ENCODE assay signal across 7 mouse cellular contexts in genomic region chr2:119798246-119798927, GRCm38 (mm10). TPM values are rescaled to one million over a fixed set of nuclear protein-coding genes. Genes with fewer than 3 reads are reported as not detected.
A peak's percentile ranks its signal among the peaks of the same experiment; 100 is the strongest.
DNase-seq lines count a peak whose midpoint lies in the region; ATAC-seq lines count a peak whose summit lies in the region.

No protein-coding gene starts in this region.

- peak overlapping the region in 1 of 2 experiments; percentile 35; a peak in 2 of 4 replicates for H3K27ac ChIP-seq in heart, embryonic 14.5 days (replicated peaks in 1 of 2; ENCODE audit: control insufficient read depth in 1 of 2, insufficient read depth in 1 of 2, low read depth in 2 of 2, low read length in 2 of 2)

- WGBS in heart, embryonic 14.5 days: 12% methylated on average over 13 of the region's 13 CpGs

- ATAC-seq in heart, embryonic 14.5 days (ENCODE audit: insufficient number of reproducible peaks, insufficient read depth, low FRiP score, low read depth): no peak
- ATAC-seq in megakaryocyte progenitor cell, adult 5-6 weeks (replicated peaks; ENCODE audit: poor library complexity): peak; percentile 66

- no peaks in the 10 kb centered on the region for H3K9me3 ChIP-seq in heart, embryonic 14.5 days (ENCODE audit: control insufficient read depth, low read length)

- H3K4me3 ChIP-seq in heart, embryonic 14.5 days (ENCODE audit: control insufficient read depth in 1 of 2, insufficient read depth in 1 of 2, low read depth in 1 of 2, low read length in 2 of 2): peak overlapping the region in 1 of 2 experiments; percentile 68; a peak in 1 of 4 replicates

- DNase-seq in CD4-positive, CD25-positive, alpha-beta regulatory T cell, adult 2 months (ENCODE audit: low read depth, low spot score): peak; percentile 68
- peak; percentile 67 for DNase-seq in MN1 (ENCODE audit: low spot score)
- DNase-seq in cerebellum, postnatal 36 days: peak; percentile 59 to 72
- peak; percentile 71 to 74 for DNase-seq in kidney, postnatal 25 days
- peak; percentile 48 for DNase-seq in splenic B cell, adult 2 months (ENCODE audit: low read depth, low spot score)

- no peak overlapping the region for H3K9ac ChIP-seq in heart, embryonic 14.5 days (ENCODE audit: low read length)

- peak overlapping the region; percentile 99 for H3K4me2 ChIP-seq in heart, embryonic 14.5 days (ENCODE audit: low read length)

- no peaks in the 10 kb centered on the region for H3K36me3 ChIP-seq in heart, embryonic 14.5 days (ENCODE audit: control insufficient read depth, insufficient read depth, low read length)
- H3K36me3 ChIP-seq in splenic B cell, adult 2 months (ENCODE audit: control insufficient read depth, insufficient read depth, low read length, poor library complexity, severe bottlenecking): no peaks in the 10 kb centered on the region

- H3K27me3 ChIP-seq in heart, embryonic 14.5 days (ENCODE audit: control insufficient read depth, insufficient read depth, low read length): peaks cover 7% of the 10 kb centered on the region
- H3K27me3 ChIP-seq in splenic B cell, adult 2 months (ENCODE audit: control insufficient read depth, insufficient read depth, low read length, poor library complexity, severe bottlenecking): no peaks in the 10 kb centered on the region

- peaks cover 22 to 35% of the 10 kb centered on the region in 2 experiments for H3K4me1 ChIP-seq in heart, embryonic 14.5 days (ENCODE audit: control insufficient read depth in 2 of 2, insufficient read depth in 2 of 2, low read length in 2 of 2)

RNA-seq across cellular contexts. Expression of gene Tyro3, which starts 0.9 kb away (rescaled TPM):
- 6.4 and 6.6 TPM in 2 replicates for polyA plus RNA-seq in heart, embryonic 14.5 days (2014; fragmentation: Nextera tagmentation; extraction: Ambion mirVana)
- not detected in 2 replicates for total RNA-seq in megakaryocyte progenitor cell, adult 5-6 weeks (2015)
- total RNA-seq in megakaryocyte progenitor cell, adult 5-6 weeks (2017): not detected in 2 replicates

RNA-seq across cellular contexts. Expression of gene Rpap1, which starts 11.1 kb away (rescaled TPM):
- 16.8 and 17.6 TPM in 2 replicates for polyA plus RNA-seq in heart, embryonic 14.5 days (2014; fragmentation: Nextera tagmentation; extraction: Ambion mirVana)
- 6.6 TPM in 2 replicates for total RNA-seq in megakaryocyte progenitor cell, adult 5-6 weeks (2015)
- total RNA-seq in megakaryocyte progenitor cell, adult 5-6 weeks (2017): 9.6 and 9.7 TPM in 2 replicates

RNA-seq across cellular contexts. Expression of gene Ltk, which starts 38.2 kb away (rescaled TPM):
- 0.23 and 0.32 TPM in 2 replicates for polyA plus RNA-seq in heart, embryonic 14.5 days (2014; fragmentation: Nextera tagmentation; extraction: Ambion mirVana)
- total RNA-seq in megakaryocyte progenitor cell, adult 5-6 weeks (2015): not detected in 2 replicates
- total RNA-seq in megakaryocyte progenitor cell, adult 5-6 weeks (2017): not detected in 2 replicates

RNA-seq across cellular contexts. Expression of gene Itpka, which starts 56.2 kb away (rescaled TPM):
- 2.1 and 2.4 TPM in 2 replicates for polyA plus RNA-seq in heart, embryonic 14.5 days (2014; fragmentation: Nextera tagmentation; extraction: Ambion mirVana)
- 0.20 and 0.29 TPM in 2 replicates for total RNA-seq in megakaryocyte progenitor cell, adult 5-6 weeks (2015)
- total RNA-seq in megakaryocyte progenitor cell, adult 5-6 weeks (2017): 0.25 and 0.54 TPM in 2 replicates
